Mouse (Mus musculus) kidney, embryonic 15.5 days (tissue): ENCODE measurements at regions not wholly inside any gene's neighbourhood (a gene's known extent, or its start where the extent isn't known, plus 50 kb on each side); places are given as distances from the start of the nearest gene placed in this dataset.

Experiments used
- ATAC-seq: fragments of 200-750 bp; cut with Nextera tagmentation; replicated peaks from 2 replicates; pipeline ENCODE4 v1.8.0; 2017; ENCODE audit warnings: moderate TSS enrichment; ENCODE audit not compliant: low FRiP score
- H3K27ac ChIP-seq: fragments of 300-500 bp; sonication (generic); 2 replicates; pipeline ENCODE4 v1.5.1; 2015; ENCODE audit warnings: mild to moderate bottlenecking, inconsistent platforms
- H3K27me3 ChIP-seq: fragments of 300-500 bp; sonication (generic); 2 replicates; pipeline ENCODE4 v1.6.1; 2015; ENCODE audit warnings: inconsistent platforms
- H3K36me3 ChIP-seq: fragments of 300-500 bp; sonication (generic); 2 replicates; pipeline ENCODE4 v1.6.1; 2015; ENCODE audit warnings: inconsistent platforms
- H3K4me1 ChIP-seq: fragments of 300-500 bp; sonication (generic); 2 replicates; pipeline ENCODE4 v1.6.1; 2015; ENCODE audit warnings: inconsistent platforms
- H3K4me2 ChIP-seq: fragments of 300-500 bp; sonication (generic); 2 replicates; pipeline ENCODE4 v1.6.1; 2015; ENCODE audit warnings: moderate library complexity, mild to moderate bottlenecking, inconsistent platforms
- H3K4me3 ChIP-seq: fragments of 300-500 bp; sonication (generic); replicated peaks from 2 replicates; pipeline ENCODE4 v1.5.1; 2015; ENCODE audit warnings: mild to moderate bottlenecking, inconsistent platforms
- H3K9ac ChIP-seq: fragments of 300-500 bp; sonication (generic); 2 replicates; pipeline ENCODE4 v1.6.1; 2015; ENCODE audit warnings: mild to moderate bottlenecking, inconsistent platforms
- H3K9me3 ChIP-seq: fragments of 300-500 bp; sonication (generic); replicated peaks from 2 replicates; pipeline ENCODE4 v1.6.1; 2016; ENCODE audit warnings: inconsistent platforms
- WGBS: fragments of 180-500 bp; shearing (Covaris S2); methylation state at CpG from one replicate; pipeline ENCODE4 v1.1.7; 2015; ENCODE audit warnings: mixed read lengths; 5-methylcytosine and 5-hydroxymethylcytosine counted together

DNA sequence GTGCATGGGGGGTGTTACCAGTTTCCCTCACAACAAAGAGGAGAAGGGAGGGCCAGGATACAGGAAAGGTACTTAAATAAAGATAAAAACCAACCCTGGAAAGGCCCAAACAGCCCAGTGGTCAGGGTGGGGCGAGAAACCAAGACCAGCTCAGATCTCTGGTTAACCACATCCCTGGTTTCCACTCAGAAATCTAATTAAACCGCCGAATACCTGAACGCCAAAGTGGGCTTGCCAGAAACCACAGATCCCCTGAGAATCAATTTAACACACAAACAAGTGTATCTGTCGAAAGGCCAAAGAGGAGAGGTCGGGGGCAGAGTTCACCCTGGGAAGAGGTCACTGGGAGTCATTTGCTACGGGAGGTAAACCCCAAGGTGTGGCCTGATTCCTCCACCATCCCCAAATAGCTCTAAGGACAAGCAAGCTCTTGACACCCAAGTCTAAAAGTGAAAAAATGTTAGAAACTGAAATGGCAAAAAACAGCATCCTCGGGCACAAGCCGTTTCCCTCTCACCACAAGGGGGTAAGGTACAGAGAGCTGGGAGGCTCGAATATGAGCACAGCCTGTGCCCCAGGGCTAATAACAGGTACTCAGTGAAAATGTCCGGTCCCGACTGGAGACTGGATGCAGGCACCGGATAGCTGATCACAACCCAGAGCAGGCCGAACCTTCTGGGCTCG, 412.3 kb downstream of the Sox9 start:
- Histone ChIP-seq H3K4me3 (no peak overlapping the region), H3K4me2 (no peak overlapping the region), H3K9ac (no peak overlapping the region), H3K4me1 (peaks cover 29% of the 10 kb centered on the region), H3K27ac (no peak overlapping the region), H3K36me3 (no peaks in the 10 kb centered on the region), H3K27me3 (no peaks in the 10 kb centered on the region), H3K9me3 (no peaks in the 10 kb centered on the region)
- WGBS: 49% methylated on average over 15 of the region's 15 CpGs
- no peak for ATAC-seq
